Mouse (Mus musculus) urinary bladder, postnatal 36 days (tissue): Measurements from ENCODE around the gene Zfp184.
A peak's percentile ranks its signal among the peaks of the same experiment; 100 is the strongest.

Experiments
- DNase-seq, 2 experiments: peaks; one replicate each; pipeline ENCODE4 v3.0.0; 2022; ENCODE audit warnings: low spot score in 2 of 2, mixed read lengths in 1 of 2

The Zfp184 gene

DNA sequence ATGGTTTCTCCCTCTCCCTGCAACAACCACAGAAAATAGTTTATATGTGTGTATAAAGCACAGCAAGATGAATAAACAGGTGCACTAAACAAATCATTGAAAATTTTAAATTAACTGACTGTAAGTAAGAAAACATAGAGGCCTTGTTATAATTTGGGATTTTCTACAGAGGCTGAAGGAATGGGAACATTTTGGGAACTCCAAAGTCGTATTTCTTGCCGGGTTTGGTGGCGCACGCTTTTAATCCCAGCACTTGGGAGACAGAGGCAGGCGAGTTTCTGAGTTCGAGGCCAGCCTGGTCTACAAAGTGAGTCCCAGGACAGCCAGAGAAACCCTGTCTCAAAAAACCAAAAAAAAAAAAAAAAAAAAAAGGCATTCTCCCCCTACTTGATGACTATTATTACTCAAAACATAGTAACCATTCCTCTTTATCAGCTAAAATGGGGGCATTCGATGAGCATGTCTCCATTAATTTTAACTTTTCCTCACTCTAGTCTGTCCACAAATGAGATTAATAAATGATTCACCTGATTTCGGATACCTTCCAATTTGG lies 24.1 kb upstream of the Zfp184 start:
- DNase-seq, result no peak

DNA sequence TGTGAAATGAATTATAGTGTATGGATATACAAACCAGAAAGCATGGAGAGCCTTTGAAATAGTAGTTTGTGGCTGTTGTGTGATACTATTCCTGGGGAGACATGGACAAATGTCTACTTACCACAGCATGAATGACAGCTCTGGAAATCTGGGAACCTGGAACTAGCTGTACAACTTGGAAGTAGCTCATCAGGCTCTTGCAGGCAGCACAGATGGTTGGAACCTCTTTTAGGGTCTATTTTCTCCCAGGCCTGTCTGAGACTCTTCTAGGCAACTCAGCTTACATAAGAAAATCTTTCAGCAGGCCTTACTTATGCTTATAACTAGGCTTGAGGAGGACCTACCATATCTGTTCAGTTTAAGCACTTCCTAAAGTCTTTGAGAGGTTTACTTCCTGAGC lies 21.5 kb upstream of the Zfp184 start:
- DNase-seq, result no peak

DNA sequence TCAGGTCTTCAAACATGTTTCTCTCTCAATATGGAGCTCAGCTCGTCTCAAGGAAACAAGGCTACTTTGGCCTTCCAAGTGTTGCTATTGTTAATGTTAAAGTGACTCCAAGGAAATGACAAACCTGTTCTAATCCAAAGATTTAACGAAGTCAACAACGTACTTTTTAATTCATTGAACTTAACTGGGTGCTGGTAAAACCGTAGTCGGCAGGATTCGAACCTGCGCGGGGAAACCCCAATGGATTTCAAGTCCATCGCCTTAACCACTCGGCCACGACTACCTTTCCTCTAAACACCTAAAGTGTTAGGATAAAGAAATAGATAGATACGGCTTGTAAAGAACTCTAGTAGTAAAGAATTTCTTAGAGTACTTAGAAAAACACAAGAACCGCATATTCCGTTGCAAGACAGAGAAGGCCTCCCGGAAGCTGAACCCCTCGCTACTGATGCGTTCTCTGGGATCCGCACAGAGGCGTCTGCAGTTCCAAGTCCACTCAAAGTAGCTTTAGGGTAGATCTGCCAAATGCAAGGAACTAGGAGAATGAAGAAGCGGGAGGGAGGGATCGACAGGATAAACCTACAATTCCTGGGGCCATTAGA lies 20.1 kb upstream of the Zfp184 start:
- DNase-seq, result no peak

DNA sequence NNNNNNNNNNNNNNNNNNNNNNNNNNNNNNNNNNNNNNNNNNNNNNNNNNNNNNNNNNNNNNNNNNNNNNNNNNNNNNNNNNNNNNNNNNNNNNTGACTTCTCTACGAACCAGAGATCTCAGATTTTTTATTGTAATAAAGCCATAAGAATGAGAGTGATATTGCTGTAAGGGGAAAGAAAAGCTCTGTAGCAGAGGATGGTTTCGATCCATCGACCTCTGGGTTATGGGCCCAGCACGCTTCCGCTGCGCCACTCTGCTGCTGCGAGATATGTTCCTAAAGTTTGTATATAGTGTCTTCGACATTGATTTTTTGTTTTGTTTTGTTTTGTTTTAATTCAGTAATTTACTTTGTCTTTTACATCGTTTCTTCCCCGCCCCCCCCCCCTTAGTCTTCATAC lies 13.9 kb upstream of the Zfp184 start:
- no peak for DNase-seq

DNA sequence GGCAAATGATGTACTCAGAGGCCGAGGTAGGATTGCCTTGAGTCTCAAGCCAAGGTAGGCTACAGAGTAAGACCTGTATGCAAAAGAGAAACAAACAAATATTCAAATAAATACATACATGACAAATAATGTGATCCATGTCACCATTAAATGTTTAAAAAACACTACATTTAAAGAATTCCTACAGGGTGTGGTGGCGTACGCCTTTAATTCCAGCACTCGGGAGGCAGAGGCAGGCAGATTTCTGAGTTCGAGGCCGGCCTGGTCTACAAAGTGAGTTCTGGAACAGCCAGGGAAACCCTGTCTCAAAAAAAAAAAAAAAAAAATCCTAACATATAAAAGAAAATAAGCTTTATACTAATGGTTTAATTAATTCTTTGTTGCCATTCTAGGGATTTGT lies 13.2 kb upstream of the Zfp184 start:
- DNase-seq, result no peak

DNA sequence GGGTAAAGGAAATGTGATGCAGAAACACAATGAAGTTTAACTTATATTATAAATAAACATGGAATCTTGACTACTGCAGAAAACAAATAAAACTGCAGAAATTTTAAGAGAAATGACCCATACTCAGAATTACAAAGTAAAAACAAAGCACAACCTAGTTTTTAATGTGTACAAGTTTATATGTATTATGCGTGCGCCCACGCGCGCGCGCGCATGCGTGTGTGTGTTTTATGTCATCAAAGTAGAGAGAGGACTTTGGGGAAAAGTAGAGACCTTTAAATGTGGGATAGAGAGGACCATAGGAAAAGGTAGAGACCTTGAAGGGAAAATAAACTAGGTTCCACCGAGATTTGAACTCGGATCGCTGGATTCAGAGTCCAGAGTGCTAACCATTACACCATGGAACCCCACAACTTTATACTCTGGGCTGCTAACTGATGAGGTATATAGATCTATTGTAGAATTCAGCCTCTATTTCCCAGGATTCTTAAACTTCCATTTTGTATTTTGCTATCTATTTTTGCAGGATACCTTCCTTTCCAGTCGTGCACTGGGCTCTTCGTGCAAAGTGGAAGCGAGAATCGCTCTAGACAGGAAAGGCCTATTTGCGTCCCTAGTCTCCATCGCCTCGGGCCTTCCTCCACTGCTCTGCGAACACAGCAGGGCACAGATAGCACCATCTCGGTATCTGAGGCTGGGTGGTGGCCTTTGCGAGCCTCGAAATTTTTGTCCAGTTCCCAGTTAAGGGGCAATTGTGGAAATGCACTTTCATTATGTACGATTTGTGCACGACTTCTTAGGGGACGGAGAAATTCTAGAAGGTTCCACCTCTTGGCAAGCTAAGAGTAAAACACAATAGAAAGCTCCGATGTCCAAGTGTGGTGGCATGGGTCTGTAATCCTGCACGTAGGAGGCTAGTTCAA lies 11.0 kb upstream of the Zfp184 start:
- DNase-seq, result no peak

DNA sequence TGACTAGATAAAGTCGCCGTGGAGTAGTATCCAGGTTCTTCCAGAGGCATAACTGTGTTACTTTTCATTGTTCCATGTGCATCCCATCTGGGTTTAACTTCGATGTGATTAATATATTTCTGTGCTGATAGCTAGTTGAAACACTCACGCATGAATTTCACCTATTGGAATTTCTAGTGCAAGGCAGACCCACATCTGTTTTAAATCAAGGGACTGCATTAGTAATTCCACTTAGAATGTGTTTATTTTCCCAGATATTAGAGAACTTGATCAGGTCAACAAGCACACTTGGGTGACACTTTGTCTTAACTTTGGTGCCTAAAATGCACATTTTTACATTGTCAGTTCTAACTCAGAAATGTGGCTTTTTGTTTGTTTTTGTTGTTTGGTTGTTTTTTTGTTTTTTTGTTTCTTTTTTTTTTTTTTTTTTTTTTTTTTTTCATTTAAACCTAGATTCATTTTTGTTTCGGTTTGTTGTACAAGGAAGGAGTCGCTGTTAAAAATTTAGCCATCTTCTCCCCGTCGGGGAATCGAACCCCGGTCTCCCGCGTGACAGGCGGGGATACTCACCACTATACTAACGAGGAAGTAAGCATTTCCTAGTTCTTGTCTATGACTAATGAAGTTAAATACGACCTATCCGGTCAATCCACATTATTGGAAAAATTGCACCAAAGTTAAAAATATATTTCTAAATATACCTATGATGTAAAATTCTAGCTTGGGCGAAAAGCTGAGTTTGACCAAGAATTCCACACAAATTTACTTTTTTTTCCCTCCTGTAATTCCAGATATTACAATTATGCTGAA lies 9.7 kb upstream of the Zfp184 start:
- DNase-seq, result peak in 1 of 2 experiments; percentile 46

DNA sequence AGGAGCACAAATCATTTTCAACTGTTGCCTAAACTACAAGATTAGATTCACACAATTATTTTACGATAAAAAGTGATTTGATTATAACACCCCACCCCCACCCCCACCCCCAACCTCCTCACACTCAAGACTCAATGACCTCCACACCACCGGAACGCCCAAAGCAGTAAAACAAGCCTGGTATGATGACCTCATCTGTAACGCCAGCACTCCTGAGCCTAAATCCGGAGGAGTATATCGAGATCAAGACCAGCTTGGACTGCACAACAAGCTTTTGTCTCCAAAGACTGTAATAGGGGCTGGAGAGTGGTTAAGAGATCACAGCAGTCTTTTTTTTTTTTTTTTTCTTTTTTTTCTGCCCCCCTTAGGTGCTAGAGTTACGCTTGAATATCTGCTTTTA lies 9.1 kb upstream of the Zfp184 start:
- DNase-seq, result no peak

DNA sequence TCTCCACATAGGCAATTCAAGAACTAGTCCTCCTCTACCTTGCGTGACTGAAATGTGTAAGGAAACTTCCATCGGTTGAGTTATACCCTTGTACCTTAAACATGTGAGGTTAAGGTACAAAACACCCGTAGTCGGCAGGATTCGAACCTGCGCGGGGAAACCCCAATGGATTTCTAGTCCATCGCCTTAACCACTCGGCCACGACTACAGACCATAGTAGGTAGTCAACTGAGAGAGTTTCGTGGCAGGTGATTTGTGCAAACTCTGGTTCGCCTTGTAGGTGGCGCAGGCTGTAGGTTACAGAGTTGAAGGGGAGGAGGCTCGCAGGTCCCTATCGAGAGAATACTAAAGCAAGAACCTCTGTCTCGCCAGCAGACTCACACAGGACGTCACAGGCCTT lies 7.9 kb upstream of the Zfp184 start:
- DNase-seq, result peak in 1 of 2 experiments; percentile 9

DNA sequence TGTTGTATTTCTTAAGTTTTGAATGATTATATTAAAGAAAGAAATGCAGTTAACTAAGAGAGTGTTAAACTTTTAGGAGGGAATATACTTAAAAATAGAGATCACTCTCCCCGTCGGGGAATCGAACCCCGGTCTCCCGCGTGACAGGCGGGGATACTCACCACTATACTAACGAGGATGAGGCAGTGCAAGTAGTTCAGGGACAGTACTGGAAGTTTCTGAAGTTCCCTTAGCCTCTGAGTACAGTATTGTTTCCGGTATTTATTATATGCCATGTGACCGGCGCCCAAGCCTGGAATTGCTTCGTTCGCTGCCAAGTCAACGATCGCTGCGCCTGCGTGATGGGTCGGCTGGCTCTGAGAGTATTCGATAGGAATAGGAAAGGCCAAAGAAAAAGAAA lies 4.7 kb upstream of the Zfp184 start:
- peak; percentile 82 to 89 for DNase-seq

DNA sequence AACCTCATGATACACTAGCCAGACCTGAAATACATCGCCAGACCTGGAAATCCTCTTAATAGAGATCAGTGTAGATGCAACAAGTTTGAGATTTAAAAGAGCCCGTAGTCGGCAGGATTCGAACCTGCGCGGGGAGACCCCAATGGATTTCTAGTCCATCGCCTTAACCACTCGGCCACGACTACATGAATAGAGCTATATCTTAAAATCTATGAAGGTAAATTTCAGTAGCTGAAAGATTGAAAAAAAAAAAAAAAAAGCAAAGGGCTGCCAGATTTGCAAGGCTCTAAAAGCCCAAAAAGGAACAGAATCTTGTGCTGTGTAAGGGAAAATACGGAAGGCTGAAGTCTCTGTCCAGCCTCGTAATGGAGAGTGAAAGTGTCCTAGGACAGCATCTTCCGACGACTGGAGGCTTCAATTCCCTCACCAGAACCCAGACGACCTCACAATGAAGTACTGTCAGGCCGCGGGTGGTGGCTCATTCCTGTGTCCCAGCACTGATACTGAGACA lies 4.0 kb upstream of the Zfp184 start:
- peak; percentile 59 to 77 for DNase-seq

DNA sequence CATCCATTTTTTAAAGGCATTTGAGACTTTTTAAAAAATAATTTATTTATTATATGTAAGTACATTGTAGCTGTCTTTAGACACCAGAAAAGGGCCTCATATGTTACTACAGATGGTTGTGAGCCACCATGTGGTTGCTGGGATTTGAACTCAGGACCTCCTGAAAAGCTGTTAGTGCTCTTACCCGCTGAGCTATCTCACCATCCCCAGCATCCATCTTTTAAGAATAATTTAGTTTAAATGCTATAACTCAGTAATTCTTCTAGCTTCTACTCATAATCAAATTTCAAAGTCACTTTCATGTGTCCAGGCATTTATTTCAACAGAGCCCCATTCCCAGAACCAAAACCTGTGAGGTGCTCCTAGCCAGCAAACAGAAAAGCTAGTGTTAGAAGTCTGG lies 1.2 kb upstream of the Zfp184 start:
- no peak for DNase-seq

DNA sequence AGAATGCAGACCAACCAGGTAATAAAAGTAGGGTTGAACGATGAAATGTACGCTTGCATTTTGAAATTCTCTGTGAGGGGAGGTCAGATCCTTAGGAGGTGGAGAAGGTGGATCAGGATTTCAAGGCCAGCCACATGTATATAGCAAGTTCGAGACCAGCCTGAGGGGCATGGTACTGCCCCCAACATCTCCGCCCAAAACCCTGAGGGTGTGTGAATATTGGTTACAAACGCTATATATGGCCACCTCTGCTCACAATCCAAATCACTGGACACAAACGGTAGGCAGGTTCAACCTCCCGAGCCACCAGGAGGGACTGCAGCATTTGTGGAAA lies 335 bp upstream of the Zfp184 start:
- no peak for DNase-seq

DNA sequence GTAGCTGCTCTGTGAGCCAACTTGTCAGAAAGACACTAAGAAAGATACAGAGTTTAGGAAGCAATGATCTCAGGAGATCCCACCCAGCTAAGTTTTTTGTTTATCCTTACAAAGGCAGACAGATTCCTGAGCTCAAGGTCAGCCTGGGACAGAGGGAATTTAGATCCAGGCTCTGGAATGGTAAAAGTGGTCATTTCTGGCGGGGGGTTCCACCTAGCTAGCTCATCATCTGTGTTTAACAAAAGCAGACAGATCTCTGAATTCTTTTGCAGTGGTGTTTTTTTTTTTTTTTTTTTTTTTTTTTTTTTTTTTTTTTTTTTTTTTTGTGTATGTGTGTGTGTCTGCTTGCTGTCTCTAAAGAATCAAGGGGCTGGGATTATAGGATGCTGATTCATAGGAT lies 24.4 kb downstream of the Zfp184 start:
- no peak for DNase-seq

DNA sequence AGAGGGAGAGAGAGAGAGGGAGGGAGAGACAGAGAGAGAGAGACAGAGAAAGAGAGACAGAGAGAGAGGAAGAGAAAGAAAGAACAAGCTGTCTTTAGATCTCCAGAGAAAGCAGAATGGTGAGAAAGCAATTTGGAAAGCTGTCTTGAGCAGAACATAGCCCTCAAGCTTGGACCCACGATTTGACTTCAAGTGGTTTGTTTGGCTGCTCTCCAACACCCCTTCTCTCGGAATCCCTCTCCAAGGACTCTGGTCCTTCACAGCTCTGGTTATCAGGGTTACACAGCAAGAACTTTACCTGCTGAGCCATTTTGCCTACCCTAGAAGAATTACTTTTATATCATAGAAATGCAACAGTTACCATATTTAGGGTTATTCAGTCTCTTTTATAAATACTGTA lies 24.9 kb downstream of the Zfp184 start:
- no peak for DNase-seq

DNA sequence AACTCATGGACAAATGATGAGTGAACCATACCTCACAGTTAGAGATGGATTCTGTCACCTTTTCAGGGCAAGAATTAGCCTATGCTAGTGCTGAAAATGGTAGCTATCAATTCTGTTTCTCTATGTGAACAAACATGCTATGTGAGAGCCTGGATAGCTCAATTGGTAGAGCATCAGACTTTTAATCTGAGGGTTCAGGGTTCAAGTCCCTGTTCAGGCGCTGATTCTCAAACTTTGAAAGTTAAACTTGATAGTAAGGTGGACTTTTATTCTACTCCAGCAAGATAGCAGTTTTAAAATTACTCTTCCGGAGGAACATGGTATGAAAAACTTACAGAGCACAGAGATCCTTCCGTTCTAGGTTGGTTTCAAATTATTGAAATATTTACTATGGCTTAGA lies 26.7 kb downstream of the Zfp184 start:
- DNase-seq, result no peak

DNA sequence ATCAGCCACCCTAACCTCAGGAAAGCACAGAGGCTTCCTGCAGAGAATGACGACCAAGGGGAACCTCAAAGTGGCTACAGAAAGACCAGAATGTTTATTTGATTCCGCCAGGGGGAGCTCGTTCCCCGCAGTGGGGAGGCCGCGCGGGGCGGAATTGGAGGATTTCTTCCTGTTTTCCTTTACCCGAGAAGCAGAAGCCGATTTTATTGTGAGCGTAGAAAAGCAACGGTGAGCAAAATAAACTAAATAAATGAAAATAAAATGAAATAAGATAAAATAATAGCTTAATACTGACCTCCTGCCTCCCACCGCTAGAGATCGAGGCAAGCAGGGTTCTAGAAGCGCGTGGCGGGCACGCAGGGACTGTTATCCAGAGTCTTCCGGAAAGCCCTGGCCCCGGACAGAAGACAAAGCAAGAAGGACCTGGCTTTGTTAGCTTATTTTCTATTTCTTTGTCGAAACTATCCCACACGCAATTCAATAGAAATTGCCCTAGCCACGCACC lies 29.4 kb downstream of the Zfp184 start:
- DNase-seq, result peak; percentile 86 to 88

DNA sequence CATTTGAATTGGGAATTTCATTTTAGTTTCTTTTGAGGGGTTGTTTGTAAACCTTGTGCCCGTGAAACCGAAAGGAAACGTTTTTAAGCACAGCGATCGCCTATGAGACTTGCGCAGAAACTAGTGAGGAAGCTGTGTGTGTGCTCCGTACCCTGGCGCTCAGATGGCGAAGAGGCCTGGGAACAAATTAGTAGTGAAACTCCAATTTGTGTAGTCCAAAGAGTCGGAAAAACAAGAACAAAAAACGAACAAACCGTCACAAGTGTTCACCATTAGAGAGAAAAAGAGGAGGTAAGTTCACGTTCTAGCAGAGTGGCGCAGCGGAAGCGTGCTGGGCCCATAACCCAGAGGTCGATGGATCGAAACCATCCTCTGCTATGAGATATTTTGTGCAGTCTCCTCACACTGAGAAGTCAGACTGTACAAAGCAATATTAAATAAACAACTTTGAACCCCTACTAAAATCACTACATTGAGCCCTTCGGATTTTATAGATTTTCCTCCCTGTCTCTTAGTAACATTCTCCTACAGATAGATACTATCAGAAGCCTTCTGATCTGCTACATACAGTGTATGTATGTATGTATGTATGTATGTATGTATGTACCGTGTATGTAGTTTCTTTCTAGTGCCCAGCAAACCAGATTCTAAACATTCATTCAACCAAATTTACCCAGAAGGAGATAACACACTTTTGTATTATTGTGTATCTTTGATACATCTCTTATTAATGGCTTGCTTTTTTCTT lies 30.0 kb downstream of the Zfp184 start:
- peak; percentile 38 to 58 for DNase-seq

DNA sequence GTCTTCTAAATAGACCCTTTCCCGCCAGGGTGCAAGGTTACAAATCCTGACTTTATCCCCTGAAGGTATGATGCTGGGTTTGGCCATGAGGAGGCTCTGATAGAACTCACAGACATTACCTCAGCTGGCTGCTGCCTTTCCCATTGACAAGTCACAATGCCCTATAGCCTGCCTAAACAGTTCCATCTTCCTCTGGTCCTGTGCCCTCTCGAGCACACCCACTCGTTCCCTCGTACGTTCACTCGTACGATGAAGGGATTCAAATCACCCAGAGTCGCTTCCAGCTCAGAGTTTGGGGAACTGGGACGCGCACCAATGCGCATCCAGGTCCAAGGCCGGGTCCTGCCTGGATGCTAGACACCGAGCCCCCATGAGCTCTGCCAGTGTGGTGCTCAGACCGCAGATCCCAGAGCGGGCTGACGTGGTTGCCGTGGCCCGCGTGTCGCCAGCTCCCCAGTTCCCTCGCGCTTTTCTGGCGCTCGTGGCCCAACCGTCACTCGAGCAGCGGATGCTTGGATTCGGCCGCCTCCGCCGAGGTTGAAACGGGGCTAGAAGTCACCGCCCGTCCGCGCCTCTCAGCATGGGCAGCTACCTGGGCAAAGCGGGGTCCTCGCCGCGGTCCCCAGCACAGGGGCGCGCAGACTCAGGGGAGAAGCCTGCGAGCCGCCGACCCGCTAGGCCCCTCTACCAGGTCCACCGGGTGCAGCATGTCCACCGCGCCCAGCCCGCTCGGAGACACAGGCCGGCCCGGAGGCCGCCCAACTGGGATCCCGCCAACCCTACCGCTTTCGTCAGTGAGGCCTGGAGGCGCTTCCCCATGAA lies 36.3 kb downstream of the Zfp184 start, which contains the start of gene Pom121l2:
TSS of gene Pom121l2 (plus strand) at position 214 of the 822 bp plus-strand sequence.
- DNase-seq, result peak; percentile 23 to 45

DNA sequence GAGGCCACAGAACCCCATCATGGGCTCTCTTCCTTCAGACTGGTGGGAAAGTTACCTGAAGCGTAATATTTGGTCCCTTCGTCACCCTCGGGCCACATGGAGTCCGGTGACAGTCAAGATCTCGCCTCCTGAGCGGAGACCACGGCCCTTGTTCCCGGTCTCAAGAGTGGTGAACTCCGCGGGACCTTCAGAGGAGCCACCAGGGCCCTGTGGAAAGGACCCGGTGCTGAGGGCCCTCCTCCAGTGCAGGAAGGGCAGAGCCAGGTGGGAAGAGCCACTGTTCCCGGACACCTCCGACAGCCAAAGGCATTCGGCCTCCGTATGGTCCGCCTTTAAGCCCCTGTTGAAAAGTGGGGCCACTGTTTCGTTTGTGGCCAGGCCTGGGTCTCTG lies 36.9 kb downstream of the Zfp184 start:
- DNase-seq, result no peak
